Mouse (Mus musculus) heart, embryonic 13.5 days (tissue): ENCODE data around the gene March6. TPM values are rescaled to one million over a fixed set of nuclear protein-coding genes. Genes with fewer than 3 reads are reported as not detected.

Experiments
- ATAC-seq: fragments of 200-750 bp; cut with Nextera tagmentation; 2 replicates; pipeline ENCODE4 v1.8.0; 2017; ENCODE audit warnings: moderate TSS enrichment; ENCODE audit not compliant: insufficient number of reproducible peaks, low FRiP score, low TSS enrichment; ENCODE audit errors: extremely low read depth
- H3K27ac ChIP-seq: fragments of 300-500 bp; sonication (generic); replicated peaks from 2 replicates; pipeline ENCODE4 v1.5.1; 2015; ENCODE audit warnings: moderate library complexity, mild to moderate bottlenecking, inconsistent platforms
- H3K27me3 ChIP-seq: fragments of 300-500 bp; sonication (generic); replicated peaks from 2 replicates; pipeline ENCODE4 v1.6.1; 2015; ENCODE audit warnings: mild to moderate bottlenecking, inconsistent platforms
- H3K36me3 ChIP-seq: fragments of 300-500 bp; sonication (generic); 2 replicates; pipeline ENCODE4 v1.6.1; 2015; ENCODE audit warnings: mild to moderate bottlenecking, inconsistent platforms
- H3K4me1 ChIP-seq: fragments of 300-500 bp; sonication (generic); 2 replicates; pipeline ENCODE4 v1.6.1; 2015; ENCODE audit warnings: inconsistent platforms
- H3K4me2 ChIP-seq: fragments of 300-500 bp; sonication (generic); 2 replicates; pipeline ENCODE4 v1.6.1; 2015; ENCODE audit warnings: inconsistent platforms, mild to moderate bottlenecking, moderate library complexity
- H3K4me3 ChIP-seq: fragments of 300-500 bp; sonication (generic); 2 replicates; pipeline ENCODE4 v1.5.1; 2015; ENCODE audit warnings: moderate library complexity, mild to moderate bottlenecking, inconsistent platforms
- H3K9ac ChIP-seq: fragments of 300-500 bp; sonication (generic); 2 replicates; pipeline ENCODE4 v1.6.1; 2015; ENCODE audit warnings: inconsistent platforms, mild to moderate bottlenecking, moderate library complexity
- H3K9me3 ChIP-seq: fragments of 300-500 bp; sonication (generic); 2 replicates; pipeline ENCODE4 v1.6.1; 2016; ENCODE audit warnings: inconsistent platforms
- WGBS: fragments of 180-500 bp; shearing (Covaris S2); methylation state at CpG from one replicate; pipeline ENCODE4 v1.1.7; 2015; ENCODE audit warnings: mixed read lengths; 5-methylcytosine and 5-hydroxymethylcytosine counted together
- polyA plus RNA-seq: library from polyadenylated mRNA; unstranded; fragments of >200 nt; fragmentation: Nextera tagmentation; extraction: Ambion mirVana; gene quantifications from 2 replicates; pipeline ENCODE4 v1.2.1, GENCODE M21; 2015

Gene March6
- polyA plus RNA-seq, result 23.7 and 23.9 TPM in 2 replicates

GRCm38 (mm10) chr15:31530659-31531445 is at the start of gene March6:
TSS of gene March6 (minus strand) at chr15:31531053.
- ATAC-seq, result peak; percentile 90
- H3K4me3 ChIP-seq, result peak within 1 kb of the TSS; percentile 95
- H3K9ac ChIP-seq, result peak within 1 kb of the TSS; percentile 98
- peak within 1 kb of the TSS; percentile 99 for H3K27ac ChIP-seq
- H3K4me1 ChIP-seq, result peaks cover 30% of the 10 kb centered on the region
- peaks cover 7% of the 10 kb centered on the region for H3K36me3 ChIP-seq
- no peaks in the 10 kb centered on the region for H3K9me3 ChIP-seq
- WGBS, result under 1% methylated on average over 131 of the region's 132 CpGs
- peak within 1 kb of the TSS; percentile 91 for H3K4me2 ChIP-seq
- H3K27me3 ChIP-seq, result no peaks in the 10 kb centered on the region

DNA sequence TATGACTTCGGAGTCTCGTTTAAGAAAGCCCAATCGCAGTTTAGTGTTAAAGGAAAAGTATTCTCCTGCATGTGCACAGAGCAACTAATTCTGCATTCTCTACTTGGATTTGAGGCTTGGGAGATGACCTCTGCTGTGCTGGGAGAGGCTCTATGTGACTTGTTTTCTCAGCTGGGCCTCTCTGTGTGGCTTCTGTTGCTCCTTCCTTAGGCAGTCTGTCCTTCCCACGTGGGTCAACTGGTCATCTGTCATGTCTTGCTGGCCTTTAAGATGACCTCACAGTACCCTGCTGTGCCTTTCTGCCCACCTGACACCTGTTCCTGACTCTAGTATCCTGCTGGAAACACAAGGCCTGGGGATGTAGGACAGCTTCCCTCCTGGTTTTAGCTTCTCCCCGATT is 45.2 kb upstream of the March6 start:
- H3K27me3 ChIP-seq, result no peaks in the 10 kb centered on the region
- ATAC-seq, result no peak
- no peaks in the 10 kb centered on the region for H3K4me1 ChIP-seq
- no peaks in the 10 kb centered on the region for H3K36me3 ChIP-seq
- no peaks in the 10 kb centered on the region for H3K9me3 ChIP-seq
- no peak overlapping the region for H3K4me3 ChIP-seq
- H3K9ac ChIP-seq, result no peak overlapping the region
- WGBS, result 67% methylated on average over 5 of the region's 5 CpGs
- no peak overlapping the region for H3K4me2 ChIP-seq
- no peak overlapping the region for H3K27ac ChIP-seq

GRCm38 (mm10) chr15:31573692-31574091 is 42.8 kb upstream of the March6 start:
- no peak for ATAC-seq
- H3K4me3 ChIP-seq, result no peak overlapping the region
- H3K4me1 ChIP-seq, result peaks cover 12% of the 10 kb centered on the region

GRCm38 (mm10) chr15:31573287-31573686 is 42.4 kb upstream of the March6 start:
- Histone ChIP-seq H3K9me3 (no peaks in the 10 kb centered on the region), H3K4me1 (peaks cover 16% of the 10 kb centered on the region), H3K36me3 (no peaks in the 10 kb centered on the region), H3K27ac (no peak overlapping the region), H3K4me2 (no peak overlapping the region), H3K9ac (no peak overlapping the region), H3K27me3 (no peaks in the 10 kb centered on the region), H3K4me3 (no peak overlapping the region)
- 49% methylated on average over 4 of the region's 4 CpGs for WGBS
- no peak for ATAC-seq

More at GRCm38 (mm10) chr15:31573692-31574091, 42.8 kb upstream of the March6 start:
- no peak overlapping the region for H3K9ac ChIP-seq
- no peaks in the 10 kb centered on the region for H3K27me3 ChIP-seq
- no peaks in the 10 kb centered on the region for H3K9me3 ChIP-seq
- H3K4me2 ChIP-seq, result no peak overlapping the region
- H3K27ac ChIP-seq, result no peak overlapping the region
- H3K36me3 ChIP-seq, result no peaks in the 10 kb centered on the region

DNA sequence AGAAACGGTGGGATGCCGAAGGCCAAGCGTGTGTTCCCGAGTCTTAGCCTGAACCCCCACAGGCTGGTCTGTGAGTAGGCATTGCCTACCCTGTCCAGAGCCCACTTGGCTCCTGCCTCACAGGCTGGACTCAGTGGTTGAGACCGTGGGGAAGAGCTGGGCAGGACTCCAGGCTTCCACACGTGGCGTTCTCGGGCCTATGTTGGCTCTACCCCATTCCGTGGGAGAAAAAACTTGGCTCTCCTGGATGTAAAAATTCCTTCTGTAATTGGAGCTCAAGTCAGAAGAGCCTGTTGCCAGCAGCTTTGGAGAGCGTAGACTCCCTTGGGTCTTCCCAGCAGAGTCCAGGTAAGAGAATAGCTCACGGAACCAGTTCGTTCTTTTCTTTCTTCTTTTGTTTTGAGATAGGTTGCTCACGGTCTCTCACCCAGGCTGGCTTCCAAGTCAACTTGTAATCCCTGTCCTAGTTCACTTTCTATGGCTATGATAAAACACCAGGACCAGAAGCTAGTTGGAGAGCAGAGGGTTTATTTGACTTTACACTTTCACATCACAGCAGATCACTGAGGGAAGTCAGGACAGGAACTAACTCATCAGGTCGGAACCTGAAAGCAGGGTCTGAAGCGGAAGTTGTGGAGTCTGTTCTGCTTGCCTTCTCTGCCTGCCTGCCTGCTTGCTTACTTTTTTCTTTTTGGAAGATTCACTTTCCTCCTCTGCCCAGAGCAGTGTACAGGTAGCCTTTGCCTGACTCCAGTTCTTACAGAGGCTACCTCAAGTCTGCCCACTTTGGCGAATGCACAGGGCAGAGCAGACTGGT is 41.3 kb upstream of the March6 start:
- H3K27me3 ChIP-seq, result no peaks in the 10 kb centered on the region
- no peaks in the 10 kb centered on the region for H3K9me3 ChIP-seq
- H3K4me2 ChIP-seq, result no peak overlapping the region
- 77% methylated on average over 16 of the region's 16 CpGs for WGBS
- H3K27ac ChIP-seq, result no peak overlapping the region
- H3K9ac ChIP-seq, result no peak overlapping the region
- peaks cover 21% of the 10 kb centered on the region for H3K4me1 ChIP-seq
- no peaks in the 10 kb centered on the region for H3K36me3 ChIP-seq
- no peak for ATAC-seq
- no peak overlapping the region for H3K4me3 ChIP-seq

- 80% methylated on average over 8 of the region's 8 CpGs for WGBS
- H3K36me3 ChIP-seq, result no peaks in the 10 kb centered on the region
- ATAC-seq, result no peak
- H3K27me3 ChIP-seq, result no peaks in the 10 kb centered on the region
- no peaks in the 10 kb centered on the region for H3K9me3 ChIP-seq
- no peak overlapping the region for H3K27ac ChIP-seq
- H3K9ac ChIP-seq, result no peak overlapping the region
- no peak overlapping the region for H3K4me3 ChIP-seq
- H3K4me2 ChIP-seq, result no peak overlapping the region
- peaks cover 21% of the 10 kb centered on the region for H3K4me1 ChIP-seq
These were observed 40.1 kb upstream of the March6 start for GRCm38 (mm10) chr15:31570959-31571358.

GRCm38 (mm10) chr15:31569325-31570022 is 38.6 kb upstream of the March6 start:
- no peak overlapping the region for H3K27ac ChIP-seq
- WGBS, result 50% methylated on average over 9 of the region's 9 CpGs
- ATAC-seq, result no peak
- peaks cover 25% of the 10 kb centered on the region for H3K4me1 ChIP-seq
- H3K9ac ChIP-seq, result no peak overlapping the region
- no peaks in the 10 kb centered on the region for H3K36me3 ChIP-seq
- peak overlapping the region; percentile 61 for H3K4me2 ChIP-seq
- H3K4me3 ChIP-seq, result no peak overlapping the region
- H3K9me3 ChIP-seq, result no peaks in the 10 kb centered on the region
- no peaks in the 10 kb centered on the region for H3K27me3 ChIP-seq

- Histone ChIP-seq H3K4me2 (peak overlapping the region; percentile 61), H3K27ac (peak overlapping the region; percentile 67), H3K4me1 (peaks cover 32% of the 10 kb centered on the region), H3K4me3 (peak overlapping the region; percentile 40), H3K9me3 (no peaks in the 10 kb centered on the region), H3K9ac (peak overlapping the region; percentile 56), H3K27me3 (no peaks in the 10 kb centered on the region), H3K36me3 (no peaks in the 10 kb centered on the region)
- peak; percentile 52; the same call in 1 of the 2 replicates for ATAC-seq
- WGBS, result 5% methylated on average over 12 of the region's 12 CpGs
These were observed 37.7 kb upstream of the March6 start for GRCm38 (mm10) chr15:31568581-31568996.

DNA sequence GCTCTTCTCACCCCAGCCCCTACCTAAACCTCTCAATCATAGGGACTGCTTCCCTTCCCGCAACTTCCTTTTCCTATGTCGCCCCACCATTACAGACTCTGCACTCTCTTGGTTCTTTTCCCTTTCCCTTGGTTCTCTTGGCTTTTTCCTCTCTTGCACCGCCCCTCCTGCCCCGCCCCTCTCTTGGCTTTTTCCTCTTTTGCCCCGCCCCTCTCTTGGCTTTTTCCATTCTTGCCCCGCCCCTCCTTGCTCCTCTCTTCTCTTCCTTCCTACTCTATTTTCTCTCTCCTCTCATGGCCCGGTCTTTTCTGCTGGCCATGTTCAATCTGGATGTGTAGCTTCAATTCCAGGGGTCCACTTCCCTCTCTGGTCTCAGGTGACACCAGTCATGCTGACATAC is 36.6 kb upstream of the March6 start:
- no peaks in the 10 kb centered on the region for H3K9me3 ChIP-seq
- peaks cover 39% of the 10 kb centered on the region for H3K4me1 ChIP-seq
- H3K27ac ChIP-seq, result no peak overlapping the region
- H3K36me3 ChIP-seq, result no peaks in the 10 kb centered on the region
- H3K4me2 ChIP-seq, result no peak overlapping the region
- 60% methylated on average over 7 of the region's 7 CpGs for WGBS
- no peak overlapping the region for H3K9ac ChIP-seq
- H3K27me3 ChIP-seq, result no peaks in the 10 kb centered on the region
- no peak overlapping the region for H3K4me3 ChIP-seq
- ATAC-seq, result no peak

DNA sequence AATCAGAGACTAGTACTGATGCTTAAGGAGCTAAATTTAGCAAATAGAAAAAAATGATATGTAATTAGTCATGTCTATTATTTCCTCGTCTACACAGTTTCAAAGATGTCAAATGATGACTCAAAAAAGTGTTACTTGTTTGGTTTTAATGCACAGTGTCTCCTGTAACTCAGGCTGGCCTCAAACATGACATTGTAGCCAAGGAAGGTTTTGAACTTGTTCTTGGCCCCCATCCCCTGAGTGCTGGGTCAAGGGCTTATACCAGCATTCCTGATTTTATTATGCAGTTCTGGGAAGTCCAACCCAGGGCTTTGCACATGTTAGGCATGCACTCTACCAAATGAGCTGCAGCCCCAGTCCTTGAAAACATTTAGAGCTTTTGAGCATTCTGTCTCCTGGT is 34.9 kb upstream of the March6 start:
- ATAC-seq, result no peak
- Histone ChIP-seq H3K9ac (no peak overlapping the region), H3K4me3 (no peak overlapping the region), H3K27ac (no peak overlapping the region), H3K36me3 (no peaks in the 10 kb centered on the region), H3K4me1 (peaks cover 39% of the 10 kb centered on the region), H3K4me2 (no peak overlapping the region), H3K27me3 (no peaks in the 10 kb centered on the region), H3K9me3 (no peaks in the 10 kb centered on the region)
- WGBS, result 63% methylated on average over 1 of the region's 1 CpGs

DNA sequence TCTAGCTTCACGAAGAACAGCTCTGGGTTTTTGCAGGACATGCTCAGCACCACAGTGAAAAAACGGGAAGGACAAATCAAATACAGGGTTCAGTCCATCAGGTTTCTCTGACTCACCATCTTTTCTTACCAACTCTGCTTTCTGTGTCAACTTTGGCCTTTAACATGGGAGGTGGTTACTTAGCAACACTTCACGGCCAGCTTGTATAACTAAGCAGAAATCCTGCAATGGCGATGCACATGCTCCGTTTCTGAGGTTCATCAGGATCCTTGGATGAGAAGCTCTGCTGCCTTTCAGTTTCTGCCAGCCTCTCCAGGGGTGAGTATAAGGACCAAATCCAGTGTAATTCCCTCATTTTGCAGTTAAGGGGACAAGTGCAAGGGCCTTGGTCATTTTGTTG is 34.3 kb upstream of the March6 start, which contains the start of gene Cmbl:
Gene Cmbl, plus strand, starts transcription at position 206 of the 400 bp plus-strand sequence.
- Histone ChIP-seq H3K36me3 (no peaks in the 10 kb centered on the region), H3K27ac (no peak within 1 kb of the TSS), H3K4me3 (no peak within 1 kb of the TSS), H3K9ac (no peak within 1 kb of the TSS), H3K4me1 (peaks cover 39% of the 10 kb centered on the region), H3K4me2 (peak within 1 kb of the TSS; percentile 56; the same call in 1 of the 2 replicates), H3K9me3 (no peaks in the 10 kb centered on the region), H3K27me3 (no peaks in the 10 kb centered on the region)
- WGBS, result 70% methylated on average over 5 of the region's 5 CpGs
- ATAC-seq, result no peak
